Mouse (Mus musculus) CH12.LX (cell line): Measurements from ENCODE around the gene Trim9. TPM values are rescaled to one million over a fixed set of nuclear protein-coding genes. Genes with fewer than 3 reads are reported as not detected.

Experiments used
- DNase-seq: peaks from one replicate; pipeline ENCODE4 v3.0.0-alpha.2; 2013; ENCODE audit errors: extremely low read depth
- H3K27ac ChIP-seq: 2 replicates; pipeline ENCODE4 v1.5.1; 2012; ENCODE audit warnings: low read depth, mild to moderate bottlenecking, control low read depth, moderate library complexity; ENCODE audit not compliant: insufficient read depth
- H3K27me3 ChIP-seq: replicated peaks from 2 replicates; pipeline ENCODE3; 2012; ENCODE audit warnings: inconsistent platforms
- H3K36me3 ChIP-seq, 2 experiments: replicated peaks in 1 of 2; 2 replicates each; pipeline versions ENCODE3 to v1.6.1; 2012; ENCODE audit warnings: inconsistent platforms in 1 of 2, low read length in 1 of 2, mild to moderate bottlenecking in 1 of 2, mixed read lengths in 1 of 2, moderate library complexity in 1 of 2; ENCODE audit not compliant: control insufficient read depth in 1 of 2, insufficient read depth in 1 of 2
- H3K4me1 ChIP-seq, 2 experiments: 2 replicates each; pipeline ENCODE4 v1.6.1; 2012; ENCODE audit warnings: inconsistent platforms in 1 of 2, moderate library complexity in 1 of 2; ENCODE audit not compliant: insufficient read depth in 2 of 2, control insufficient read depth in 1 of 2
- H3K4me2 ChIP-seq: 2 replicates; pipeline ENCODE4 v1.6.1; 2012; ENCODE audit warnings: low read depth, mild to moderate bottlenecking, control low read depth; ENCODE audit not compliant: poor library complexity, insufficient read depth, severe bottlenecking
- H3K4me3 ChIP-seq, 3 experiments: fragments of 150-350 bp in 1 of 3; sonication (generic) in 1 of 3; replicated peaks in 1 of 3; 2 replicates each; pipeline versions ENCODE3 to v1.5.1; 2011 to 2012; ENCODE audit warnings: low read depth in 2 of 3, low read length in 2 of 3, mild to moderate bottlenecking in 2 of 3, moderate library complexity in 2 of 3, control low read depth in 1 of 3, improper control_type of control experiment in 1 of 3, inconsistent platforms in 1 of 3, mixed read lengths in 1 of 3; ENCODE audit not compliant: poor library complexity in 1 of 3
- H3K79me2 ChIP-seq: replicated peaks from 2 replicates; pipeline ENCODE4 v1.6.1; 2012; ENCODE audit warnings: mild to moderate bottlenecking, moderate library complexity; ENCODE audit not compliant: control insufficient read depth, poor library complexity, insufficient read depth, severe bottlenecking; ENCODE audit errors: extremely low read depth
- H3K9ac ChIP-seq: 2 replicates; pipeline ENCODE4 v1.6.1; 2012; ENCODE audit warnings: low read depth, mild to moderate bottlenecking, control low read depth, moderate library complexity; ENCODE audit not compliant: insufficient read depth
- H3K9me3 ChIP-seq: replicated peaks from 2 replicates; pipeline ENCODE3; 2012; ENCODE audit warnings: low read length, inconsistent platforms, mixed read lengths
- CHD1 ChIP-seq: IDR thresholded peaks from 2 replicates; pipeline ENCODE4 v1.6.1; 2012; ENCODE audit warnings: low read depth, low read length, improper control_type of control experiment, inconsistent platforms
- CHD2 ChIP-seq: IDR thresholded peaks from 2 replicates; pipeline ENCODE4 v1.6.1; 2011; ENCODE audit warnings: low read length, improper control_type of control experiment
- CTCF ChIP-seq, 2 experiments: IDR thresholded peaks in 1 of 2; conservative IDR thresholded peaks in 1 of 2; 2 replicates each; pipeline ENCODE4 v1.5.1; 2011 to 2012; ENCODE audit warnings: low read depth in 2 of 2, low read length in 2 of 2, improper control_type of control experiment in 1 of 2, inconsistent platforms in 1 of 2, mild to moderate bottlenecking in 1 of 2, moderate library complexity in 1 of 2
- E2F4 ChIP-seq: IDR thresholded peaks from 2 replicates; pipeline ENCODE4 v1.6.1; 2011; ENCODE audit warnings: low read depth, low read length, improper control_type of control experiment; ENCODE audit not compliant: insufficient replicate concordance
- ELF1 ChIP-seq: IDR thresholded peaks from 2 replicates; pipeline ENCODE4 v1.6.1; 2014; ENCODE audit warnings: low read depth, mild to moderate bottlenecking, inconsistent platforms, low read length, improper control_type of control experiment
- EP300 ChIP-seq: IDR thresholded peaks from 2 replicates; pipeline ENCODE4 v1.6.1; 2011; ENCODE audit warnings: low read length, improper control_type of control experiment
- ETS1 ChIP-seq: conservative IDR thresholded peaks from 2 replicates; pipeline ENCODE4 v1.6.1; 2012; ENCODE audit warnings: low read depth, mild to moderate bottlenecking, inconsistent platforms, low read length, improper control_type of control experiment, moderate library complexity
- GABPA ChIP-seq: IDR thresholded peaks from 2 replicates; pipeline ENCODE4 v1.6.1; 2012; ENCODE audit warnings: low read depth, low read length, improper control_type of control experiment, inconsistent platforms; ENCODE audit not compliant: insufficient replicate concordance
- JUN ChIP-seq: IDR thresholded peaks from 2 replicates; pipeline ENCODE4 v1.6.1; 2011; ENCODE audit warnings: low read depth, mild to moderate bottlenecking, low read length, improper control_type of control experiment, moderate library complexity; ENCODE audit not compliant: insufficient read depth
- JUND ChIP-seq: conservative IDR thresholded peaks from 2 replicates; pipeline ENCODE4 v1.6.1; 2011; ENCODE audit warnings: low read depth, low read length, improper control_type of control experiment
- KAT2A ChIP-seq: IDR thresholded peaks from 2 replicates; pipeline ENCODE4 v1.6.1; 2012; ENCODE audit warnings: low read length, improper control_type of control experiment, inconsistent platforms; ENCODE audit not compliant: insufficient replicate concordance
- MAX ChIP-seq: IDR thresholded peaks from 2 replicates; pipeline ENCODE4 v1.6.1; 2011; ENCODE audit warnings: low read length, improper control_type of control experiment
- MAZ ChIP-seq: IDR thresholded peaks from 2 replicates; pipeline ENCODE4 v1.6.1; 2012; ENCODE audit warnings: low read depth, mild to moderate bottlenecking, inconsistent platforms, low read length, improper control_type of control experiment, moderate library complexity
- MEF2A ChIP-seq: IDR thresholded peaks from 2 replicates; pipeline ENCODE4 v1.6.1; 2014; ENCODE audit warnings: low read depth, mild to moderate bottlenecking, inconsistent platforms, low read length, improper control_type of control experiment, borderline replicate concordance
- NELFE ChIP-seq: IDR thresholded peaks from 2 replicates; pipeline ENCODE4 v1.6.1; 2011; ENCODE audit warnings: low read depth, low read length, improper control_type of control experiment
- POLR2A ChIP-seq: IDR thresholded peaks from 2 replicates; pipeline ENCODE4 v1.6.1; 2011; ENCODE audit warnings: low read depth, mild to moderate bottlenecking, improper control_type of control experiment, low read length
- RCOR1 ChIP-seq: conservative IDR thresholded peaks from 2 replicates; pipeline ENCODE4 v1.6.1; 2012; ENCODE audit warnings: low read depth, mild to moderate bottlenecking, inconsistent platforms, low read length, improper control_type of control experiment
- SIN3A ChIP-seq: IDR thresholded peaks from 2 replicates; pipeline ENCODE4 v1.6.1; 2012; ENCODE audit warnings: low read length, improper control_type of control experiment, inconsistent platforms
- TBP ChIP-seq: conservative IDR thresholded peaks from 2 replicates; pipeline ENCODE4 v1.6.1; 2011; ENCODE audit warnings: low read depth, low read length, improper control_type of control experiment
- TCF12 ChIP-seq: IDR thresholded peaks from 2 replicates; pipeline ENCODE4 v1.6.1; 2014; ENCODE audit warnings: low read depth, mild to moderate bottlenecking, inconsistent platforms, low read length, improper control_type of control experiment
- USF1 ChIP-seq: IDR thresholded peaks from 2 replicates; pipeline ENCODE4 v1.6.1; 2014; ENCODE audit warnings: low read depth, mild to moderate bottlenecking, inconsistent platforms, low read length, improper control_type of control experiment
- USF2 ChIP-seq: conservative IDR thresholded peaks from 2 replicates; pipeline ENCODE4 v1.6.1; 2011; ENCODE audit warnings: low read depth, low read length, improper control_type of control experiment
- ZC3H11A ChIP-seq: IDR thresholded peaks from 2 replicates; pipeline ENCODE4 v1.6.1; 2012; ENCODE audit warnings: low read depth, mild to moderate bottlenecking, inconsistent platforms, low read length, improper control_type of control experiment
- ZKSCAN1 ChIP-seq: IDR thresholded peaks from 2 replicates; pipeline ENCODE4 v1.6.1; 2012; ENCODE audit warnings: low read depth, inconsistent platforms, low read length, improper control_type of control experiment, borderline replicate concordance
- dilution Hi-C: fragments of 300-500 bp; cut with MboI; formaldehyde crosslinking; loops from 2 replicates; pipeline ENCODE4 v1.14.3; 2020; ENCODE audit warnings: low sequenced_read_pairs; ENCODE audit not compliant: extremely low pct_unique_long_range_greater_than_20kb, extremely low pct_ligation_motif_present
- in situ Hi-C: fragments of 300-500 bp; cut with MboI; formaldehyde crosslinking; loops from 3 replicates; pipeline ENCODE4 v1.14.3; 2019; ENCODE audit warnings: low sequenced_read_pairs, low pct_ligation_motif_present, low pct_unique_long_range_greater_than_20kb, mixed read lengths
- polyA plus RNA-seq: library from polyadenylated mRNA; unstranded; fragments of >175 nt; gene quantifications from 2 replicates; pipeline ENCODE4 v1.2.1, GENCODE M21; 2012; ENCODE audit warnings: low read depth; ENCODE audit not compliant: insufficient read length
- total RNA-seq, 2 experiments: library from RNA; depleted of rRNA; stranded (reverse); fragments of 300-350 nt in 1 of 2; fragments of >200 nt in 1 of 2; gene quantifications; 2 replicates each; pipeline ENCODE4 v1.2.3; 2012 to 2014

Trim9 gene
- total and polyA plus RNA-seq, 3 experiments = 0.07 TPM; not detected in 2

GRCm38 (mm10) chr12:70345531-70346138 is 1.8 kb downstream of the Trim9 start:
- H3K4me1 ChIP-seq = peaks cover 0 to 4% of the 10 kb centered on the region in 2 experiments; a peak in 2 of 4 replicates
- H3K36me3 ChIP-seq = no peaks in the 10 kb centered on the region
- peaks cover 5% of the 10 kb centered on the region for H3K9me3 ChIP-seq
- no peak overlapping the region for H3K9ac ChIP-seq
- DNase-seq = no peak
- peaks cover 5% of the 10 kb centered on the region for H3K27me3 ChIP-seq
- no peak overlapping the region for H3K27ac ChIP-seq
- dilution Hi-C loops (no loop called here), in situ Hi-C loops (no loop called here)
- H3K4me2 ChIP-seq = no peak overlapping the region
- no peak overlapping the region for H3K4me3 ChIP-seq
- no peak for TF ChIP-seq JUN
- TF ChIP-seq NELFE = no peak
- TF ChIP-seq ZC3H11A = no peak
- TF ChIP-seq POLR2A = no peak
- no peak for TF ChIP-seq CHD2
- TF ChIP-seq KAT2A = no peak
- TF ChIP-seq ELF1 = no peak
- TF ChIP-seq MAZ = no peak
- TF ChIP-seq RCOR1 = no peak
- TF ChIP-seq SIN3A = no peak
- TF ChIP-seq MEF2A = no peak
- TF ChIP-seq USF1 = no peak
- TF ChIP-seq CTCF (conservative IDR thresholded peaks at IDR 0.05 in 1 of 2, IDR thresholded peaks at IDR 0.05 in 1 of 2; ENCODE audit: low read depth in 2 of 2, low read length in 2 of 2) = no peak
- TF ChIP-seq TBP = no peak
- no peak for TF ChIP-seq TCF12
- no peak for TF ChIP-seq ETS1
- TF ChIP-seq E2F4 = no peak
- no peak for TF ChIP-seq ZKSCAN1
- TF ChIP-seq GABPA = no peak
- TF ChIP-seq EP300 = no peak
- H3K79me2 ChIP-seq = no peaks in the 10 kb centered on the region

- H3K27ac ChIP-seq = no peak overlapping the region
- TF ChIP-seq JUND (no peak), CHD1 (no peak), USF2 (no peak), EP300 (no peak), E2F4 (no peak), RCOR1 (no peak), ZC3H11A (no peak), KAT2A (no peak), JUN (no peak), MAX (no peak)
- no peaks in the 10 kb centered on the region for H3K4me1 ChIP-seq
- in situ Hi-C loops (no loop called here), dilution Hi-C loops (no loop called here)
- no peaks in the 10 kb centered on the region for H3K79me2 ChIP-seq
- no peak overlapping the region for H3K9ac ChIP-seq
- H3K4me3 ChIP-seq = no peak overlapping the region
- no peaks in the 10 kb centered on the region for H3K27me3 ChIP-seq
- H3K4me2 ChIP-seq = no peak overlapping the region
- H3K36me3 ChIP-seq = no peaks in the 10 kb centered on the region
- no peak for DNase-seq
- no peaks in the 10 kb centered on the region for H3K9me3 ChIP-seq
Observed at GRCm38 (mm10) chr12:70335176-70335575, 12.2 kb downstream of the Trim9 start.
